Mouse (Mus musculus): Measurements from ENCODE around the gene Gm26965. TPM values are rescaled to one million over a fixed set of nuclear protein-coding genes. Genes with fewer than 3 reads are reported as not detected.
A peak's percentile ranks its signal among the peaks of the same experiment; 100 is the strongest.

Gene Gm26965
- polyA plus RNA-seq (2012; fragmentation: generic; extraction: Trizol) = not detected

GRCm38 (mm10) chr13:67525753-67526410 is at the start of gene Gm26965, which contains the start of gene Zfp87:
TSS of gene Gm26965 (minus strand) at chr13:67526151.
TSS of gene Zfp87 (minus strand) at chr13:67526177.
- Histone ChIP-seq H3K4me2 (ENCODE audit: low read depth) (peak within 1 kb of the TSS; percentile 72), H3ac (ENCODE audit: control insufficient read depth, insufficient read length) (peak within 1 kb of the TSS; percentile 36), H3K27me3 (ENCODE audit: control insufficient read depth, insufficient read depth, insufficient read length) (no peaks in the 10 kb centered on the region), H3K79me2 (ENCODE audit: control insufficient read depth, insufficient read depth) (peaks cover 29% of the 10 kb centered on the region), H3K36me3 (ENCODE audit: control insufficient read depth, insufficient read depth) (peaks cover 1% of the 10 kb centered on the region), H3K4me3 (peak within 1 kb of the TSS; percentile 47)
- TF ChIP-seq POLR2AphosphoS2 (IDR thresholded peaks at IDR 0.05; ENCODE audit: insufficient read length, low read depth) (peak; percentile 79), MYOG (IDR thresholded peaks at IDR 0.05; ENCODE audit: control insufficient read depth in 1 of 3, insufficient read depth in 1 of 3, insufficient read length in 2 of 3, low read depth in 2 of 3) (peak in 1 of 3 experiments; percentile 5), POLR2A (IDR thresholded peaks at IDR 0.05; ENCODE audit: insufficient read length, low read depth) (peak; percentile 75), REST (IDR thresholded peaks at IDR 0.05; ENCODE audit: insufficient read depth, insufficient read length) (no peak)

- Histone ChIP-seq H3K36me3 (ENCODE audit: control insufficient read depth, insufficient read depth) (no peaks in the 10 kb centered on the region), H3K27me3 (ENCODE audit: control insufficient read depth, insufficient read depth, insufficient read length) (no peaks in the 10 kb centered on the region), H3K4me3 (no peak overlapping the region), H3K4me2 (ENCODE audit: low read depth) (no peak overlapping the region), H3ac (ENCODE audit: control insufficient read depth, insufficient read length) (no peak overlapping the region), H3K79me2 (ENCODE audit: control insufficient read depth, insufficient read depth) (no peaks in the 10 kb centered on the region)
- no peak for TF ChIP-seq CEBPB (IDR thresholded peaks at IDR 0.05; ENCODE audit: insufficient read depth, poor library complexity, severe bottlenecking)
- no peak for TF ChIP-seq TCF12 (IDR thresholded peaks at IDR 0.05; ENCODE audit: insufficient read depth, poor library complexity, severe bottlenecking)
- no peak for TF ChIP-seq E2F4 (IDR thresholded peaks at IDR 0.05; ENCODE audit: insufficient read depth)
- no peak for TF ChIP-seq MYOD1 (IDR thresholded peaks at IDR 0.05; ENCODE audit: control insufficient read depth in 1 of 3, insufficient read length in 2 of 3, low read depth in 2 of 3)
- no peak for TF ChIP-seq REST (IDR thresholded peaks at IDR 0.05; ENCODE audit: insufficient read depth, insufficient read length)
Observed at GRCm38 (mm10) chr13:67572591-67573189, 46.7 kb upstream of the Gm26965 start.

GRCm38 (mm10) chr13:67553730-67554129 is 27.8 kb upstream of the Gm26965 start, which contains the start of gene Zfp748:
TSS of gene Zfp748 (minus strand) at chr13:67553830.
- Histone ChIP-seq H3K27me3 (ENCODE audit: control insufficient read depth, insufficient read depth, insufficient read length) (no peaks in the 10 kb centered on the region), H3K36me3 (ENCODE audit: control insufficient read depth, insufficient read depth) (no peaks in the 10 kb centered on the region), H3K4me2 (ENCODE audit: low read depth) (peak within 1 kb of the TSS; percentile 83), H3K4me3 (peak within 1 kb of the TSS; percentile 68), H3K79me2 (ENCODE audit: control insufficient read depth, insufficient read depth) (peaks cover 37% of the 10 kb centered on the region), H3ac (ENCODE audit: control insufficient read depth, insufficient read length) (peak within 1 kb of the TSS; percentile 90)
- TF ChIP-seq USF1 (IDR thresholded peaks at IDR 0.05; ENCODE audit: low read depth) = no peak
- no peak for TF ChIP-seq POLR2A (IDR thresholded peaks at IDR 0.05; ENCODE audit: insufficient read length, low read depth)
- no peak for TF ChIP-seq TCF12 (IDR thresholded peaks at IDR 0.05; ENCODE audit: insufficient read depth, poor library complexity, severe bottlenecking)
- no peak for TF ChIP-seq POLR2AphosphoS2 (IDR thresholded peaks at IDR 0.05; ENCODE audit: insufficient read length, low read depth)
- no peak for TF ChIP-seq REST (IDR thresholded peaks at IDR 0.05; ENCODE audit: insufficient read depth, insufficient read length)

GRCm38 (mm10) chr13:67552505-67553346 is 26.8 kb upstream of the Gm26965 start:
- TF ChIP-seq TCF3 (IDR thresholded peaks at IDR 0.05; ENCODE audit: insufficient read length, low read depth) (no peak), REST (IDR thresholded peaks at IDR 0.05; ENCODE audit: insufficient read depth, insufficient read length) (no peak), POLR2A (IDR thresholded peaks at IDR 0.05; ENCODE audit: insufficient read length, low read depth) (peak; percentile 60), MYOG (IDR thresholded peaks at IDR 0.05; ENCODE audit: control insufficient read depth in 1 of 3, insufficient read depth in 1 of 3, insufficient read length in 2 of 3, low read depth in 2 of 3) (no peak), POLR2AphosphoS2 (IDR thresholded peaks at IDR 0.05; ENCODE audit: insufficient read length, low read depth) (peak; percentile 59)
- no peaks in the 10 kb centered on the region for H3K36me3 ChIP-seq (ENCODE audit: control insufficient read depth, insufficient read depth)
- no peaks in the 10 kb centered on the region for H3K27me3 ChIP-seq (ENCODE audit: control insufficient read depth, insufficient read depth, insufficient read length)
- H3K4me2 ChIP-seq (ENCODE audit: low read depth) = peak overlapping the region; percentile 83
- peak overlapping the region; percentile 68 for H3K4me3 ChIP-seq
- peak overlapping the region; percentile 90 for H3ac ChIP-seq (ENCODE audit: control insufficient read depth, insufficient read length)
- peaks cover 43% of the 10 kb centered on the region for H3K79me2 ChIP-seq (ENCODE audit: control insufficient read depth, insufficient read depth)

GRCm38 (mm10) chr13:67545941-67546340 is 20.0 kb upstream of the Gm26965 start:
- TF ChIP-seq TCF12 (IDR thresholded peaks at IDR 0.05; ENCODE audit: insufficient read depth, poor library complexity, severe bottlenecking) (no peak), TCF3 (IDR thresholded peaks at IDR 0.05; ENCODE audit: insufficient read length, low read depth) (no peak), SRF (IDR thresholded peaks at IDR 0.05; ENCODE audit: control insufficient read depth, insufficient read length, low read depth) (no peak)
- no peak overlapping the region for H3K4me2 ChIP-seq (ENCODE audit: low read depth)
- peaks cover 26% of the 10 kb centered on the region for H3K79me2 ChIP-seq (ENCODE audit: control insufficient read depth, insufficient read depth)
- no peak overlapping the region for H3ac ChIP-seq (ENCODE audit: control insufficient read depth, insufficient read length)
- no peak overlapping the region for H3K4me3 ChIP-seq
- no peaks in the 10 kb centered on the region for H3K27me3 ChIP-seq (ENCODE audit: control insufficient read depth, insufficient read depth, insufficient read length)
- peaks cover 28% of the 10 kb centered on the region for H3K36me3 ChIP-seq (ENCODE audit: control insufficient read depth, insufficient read depth)

Data from myocyte (in vitro differentiated cells).